Mouse (Mus musculus) embryonic fibroblast, embryonic 13.5 days (primary cell): ENCODE results near the gene Cd300lg.

ENCODE experiments used
- CTCF ChIP-seq: IDR thresholded peaks from 2 replicates; pipeline ENCODE4 v1.5.1; 2011; ENCODE audit warnings: mild to moderate bottlenecking, control low read depth, low read length, moderate library complexity, borderline replicate concordance; ENCODE audit not compliant: insufficient read depth
- POLR2A ChIP-seq: IDR thresholded peaks from 2 replicates; pipeline ENCODE4 v1.6.1; 2011; ENCODE audit warnings: low read depth, mild to moderate bottlenecking, control low read depth, low read length, moderate library complexity

- no peak for TF ChIP-seq POLR2A
- no peak for TF ChIP-seq CTCF
Measured at GRCm38 (mm10) chr11:102039487-102040137, 1.7 kb upstream of the Cd300lg start.
